Mouse (Mus musculus) duodenum, adult 2 months (tissue): ENCODE results near the gene Htr5a. TPM values are rescaled to one million over a fixed set of nuclear protein-coding genes. Genes with fewer than 3 reads are reported as not detected.

Experiments
- polyA plus RNA-seq: library from polyadenylated mRNA; depleted of rRNA; stranded (reverse); fragments of >200 nt; gene quantifications from 2 replicates; pipeline ENCODE4 v1.2.3, GENCODE M21; 2012; ENCODE audit warnings: low replicate concordance; rRNA removed

Gene Htr5a
- 0.06 TPM in 1 of 2 replicates, not detected in the other for polyA plus RNA-seq

DNA sequence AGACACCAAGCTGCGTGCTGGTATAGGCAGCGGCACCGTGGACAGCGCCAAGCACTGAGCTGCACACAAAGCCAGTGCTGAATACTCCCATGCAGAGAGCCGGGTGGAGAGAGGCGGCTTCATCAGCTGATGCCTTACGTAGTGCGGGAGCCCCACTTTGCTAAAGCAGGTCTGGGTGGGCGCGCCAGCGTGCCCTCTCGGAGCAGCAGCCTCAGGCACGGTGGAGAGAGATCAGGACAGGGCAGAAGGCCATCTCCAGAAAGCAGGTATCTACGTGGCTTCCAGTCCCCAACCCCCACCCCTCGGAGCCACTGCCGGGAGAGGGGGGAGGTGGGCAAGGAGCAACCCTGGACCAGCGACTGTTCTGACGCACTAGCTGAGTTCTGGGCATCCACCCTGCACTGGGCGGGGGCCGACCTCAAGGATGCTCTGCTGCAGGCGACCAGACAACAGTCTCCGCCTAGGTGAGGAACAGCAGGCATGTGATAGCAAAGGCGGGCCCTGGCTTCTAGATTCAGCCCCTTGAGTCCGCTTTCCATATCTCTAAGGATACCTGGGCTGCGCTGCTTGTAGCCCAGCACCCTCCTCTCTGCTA, at the start of gene Htr5a:
Gene Htr5a (plus strand): TSS at position 449 of the 595 bp plus-strand sequence.

Other genes with a start within 250 kb of the Htr5a start
- gene Paxip1, start 50.5 kb upstream of the Htr5a start, polyA plus RNA-seq: 13.3 and 22.6 TPM in 2 replicates
- 61.1 and 156 TPM in 2 replicates for gene Insig1, start 229.2 kb downstream of the Htr5a start, polyA plus RNA-seq